Mouse (Mus musculus) forebrain, embryonic 15.5 days (tissue): ENCODE results near the gene Inhbe. TPM values are rescaled to one million over a fixed set of nuclear protein-coding genes. Genes with fewer than 3 reads are reported as not detected.

Source experiments
- ATAC-seq: fragments of 200-750 bp; cut with Nextera tagmentation; replicated peaks from 2 replicates; pipeline ENCODE4 v1.8.0; 2017; ENCODE audit warnings: mild to moderate bottlenecking, moderate TSS enrichment, moderate library complexity
- H3K27ac ChIP-seq: fragments of 300-500 bp; sonication (generic); replicated peaks from 2 replicates; pipeline ENCODE4 v1.5.1; 2015; ENCODE audit warnings: mild to moderate bottlenecking, inconsistent platforms
- H3K27me3 ChIP-seq: fragments of 300-500 bp; sonication (generic); 2 replicates; pipeline ENCODE4 v1.6.1; 2015; ENCODE audit warnings: inconsistent platforms
- H3K36me3 ChIP-seq: fragments of 300-500 bp; sonication (generic); 2 replicates; pipeline ENCODE4 v1.6.1; 2015; ENCODE audit warnings: mild to moderate bottlenecking, inconsistent platforms
- H3K4me1 ChIP-seq: fragments of 300-500 bp; sonication (generic); 2 replicates; pipeline ENCODE4 v1.6.1; 2015; ENCODE audit warnings: inconsistent platforms
- H3K4me2 ChIP-seq: fragments of 300-500 bp; sonication (generic); replicated peaks from 2 replicates; pipeline ENCODE4 v1.6.1; 2015; ENCODE audit warnings: mild to moderate bottlenecking, inconsistent platforms
- H3K4me3 ChIP-seq: fragments of 300-500 bp; sonication (generic); 2 replicates; pipeline ENCODE4 v1.5.1; 2015; ENCODE audit warnings: mild to moderate bottlenecking, inconsistent platforms
- H3K9ac ChIP-seq: fragments of 300-500 bp; sonication (generic); replicated peaks from 2 replicates; pipeline ENCODE4 v1.6.1; 2015; ENCODE audit warnings: mild to moderate bottlenecking, inconsistent platforms
- H3K9me3 ChIP-seq: fragments of 300-500 bp; sonication (generic); 2 replicates; pipeline ENCODE4 v1.6.1; 2016; ENCODE audit warnings: inconsistent platforms
- WGBS: fragments of 180-500 bp; shearing (Covaris S2); methylation state at CpG from one replicate; pipeline ENCODE4 v1.1.7; 2015; ENCODE audit warnings: mixed read lengths; 5-methylcytosine and 5-hydroxymethylcytosine counted together
- polyA plus RNA-seq: library from polyadenylated mRNA; unstranded; fragments of >200 nt; fragmentation: Nextera tagmentation; extraction: Ambion mirVana; gene quantifications from 2 replicates; pipeline ENCODE4 v1.2.1, GENCODE M21; 2015

Gene Inhbe
- polyA plus RNA-seq, 1 experiment from 2014 or later, result not detected

DNA sequence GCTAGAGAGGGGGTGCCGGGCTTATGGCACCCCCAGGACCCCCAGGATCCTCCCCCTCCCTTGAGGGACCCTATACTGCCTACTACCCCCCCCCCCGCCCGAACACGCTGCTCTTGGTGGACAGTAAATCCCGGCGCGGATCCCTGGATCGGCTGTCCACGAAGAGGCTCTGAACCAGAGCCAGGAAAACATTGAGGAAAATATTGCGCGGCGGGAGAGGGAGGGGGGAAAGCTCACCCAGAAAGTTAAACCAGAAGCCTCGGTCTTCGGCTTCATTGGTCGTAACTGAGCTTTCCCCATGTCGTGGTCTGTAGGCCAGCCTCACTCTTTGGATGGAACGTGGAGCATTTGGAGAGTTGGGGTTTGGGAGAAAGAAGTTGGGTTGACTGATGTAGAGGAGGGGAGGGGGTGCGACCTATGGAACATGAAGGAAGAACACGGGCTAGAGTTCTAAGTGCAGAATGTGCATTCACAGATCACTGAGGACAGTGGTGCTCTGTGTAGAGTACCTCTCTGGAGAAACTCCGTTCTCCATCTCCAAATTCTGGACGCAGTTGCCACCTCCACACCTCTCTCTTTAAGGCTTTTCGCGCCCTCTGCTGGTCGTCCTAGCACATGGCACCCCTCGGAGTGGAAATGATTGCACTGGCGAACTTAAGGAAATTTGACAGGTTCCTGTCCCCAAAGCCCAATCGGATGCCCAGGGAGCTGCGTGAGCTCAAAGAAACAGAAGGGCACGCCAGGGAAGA is 12.1 kb downstream of the Inhbe start, which contains the start of gene Gli1:
TSS of gene Gli1 (minus strand) at position 84 of the 749 bp plus-strand sequence.
- peak within 1 kb of the TSS; percentile 36 for H3K4me3 ChIP-seq
- H3K27me3 ChIP-seq, result peaks cover 25% of the 10 kb centered on the region
- H3K9ac ChIP-seq, result no peak within 1 kb of the TSS
- no peaks in the 10 kb centered on the region for H3K9me3 ChIP-seq
- H3K27ac ChIP-seq, result no peak within 1 kb of the TSS
- H3K4me2 ChIP-seq, result peak within 1 kb of the TSS; percentile 56
- under 1% methylated on average over 29 of the region's 29 CpGs for WGBS
- H3K36me3 ChIP-seq, result no peaks in the 10 kb centered on the region
- 0 out of 2 replicates have a peak, but pooled peaks have one; percentile 23 for ATAC-seq
- peaks cover 40% of the 10 kb centered on the region for H3K4me1 ChIP-seq

DNA sequence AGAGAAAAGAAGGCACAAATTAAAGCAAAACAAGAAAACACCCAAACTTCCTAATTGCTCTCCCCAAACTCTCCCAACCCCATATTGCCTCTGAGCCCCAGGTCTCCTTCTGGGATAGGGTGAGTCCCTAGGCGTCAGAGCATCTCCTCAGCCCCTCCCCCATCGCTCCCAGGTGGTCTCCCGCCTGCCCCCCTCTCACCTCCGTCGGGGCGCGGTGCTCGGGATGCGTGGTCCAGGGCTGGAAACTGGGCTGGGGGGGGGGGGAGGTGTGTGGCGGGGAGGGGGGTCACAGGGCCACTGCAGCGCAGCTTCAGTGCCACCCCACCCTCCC is 12.9 kb downstream of the Inhbe start:
- Histone ChIP-seq H3K4me2 (peak overlapping the region; percentile 56), H3K36me3 (no peaks in the 10 kb centered on the region), H3K27ac (no peak overlapping the region), H3K27me3 (peaks cover 25% of the 10 kb centered on the region), H3K4me3 (peak overlapping the region; percentile 36), H3K4me1 (peaks cover 40% of the 10 kb centered on the region), H3K9me3 (no peaks in the 10 kb centered on the region), H3K9ac (no peak overlapping the region)
- WGBS, result 0% methylated on average over 11 of the region's 11 CpGs
- ATAC-seq, result 0 out of 2 replicates have a peak, but pooled peaks have one; percentile 8

DNA sequence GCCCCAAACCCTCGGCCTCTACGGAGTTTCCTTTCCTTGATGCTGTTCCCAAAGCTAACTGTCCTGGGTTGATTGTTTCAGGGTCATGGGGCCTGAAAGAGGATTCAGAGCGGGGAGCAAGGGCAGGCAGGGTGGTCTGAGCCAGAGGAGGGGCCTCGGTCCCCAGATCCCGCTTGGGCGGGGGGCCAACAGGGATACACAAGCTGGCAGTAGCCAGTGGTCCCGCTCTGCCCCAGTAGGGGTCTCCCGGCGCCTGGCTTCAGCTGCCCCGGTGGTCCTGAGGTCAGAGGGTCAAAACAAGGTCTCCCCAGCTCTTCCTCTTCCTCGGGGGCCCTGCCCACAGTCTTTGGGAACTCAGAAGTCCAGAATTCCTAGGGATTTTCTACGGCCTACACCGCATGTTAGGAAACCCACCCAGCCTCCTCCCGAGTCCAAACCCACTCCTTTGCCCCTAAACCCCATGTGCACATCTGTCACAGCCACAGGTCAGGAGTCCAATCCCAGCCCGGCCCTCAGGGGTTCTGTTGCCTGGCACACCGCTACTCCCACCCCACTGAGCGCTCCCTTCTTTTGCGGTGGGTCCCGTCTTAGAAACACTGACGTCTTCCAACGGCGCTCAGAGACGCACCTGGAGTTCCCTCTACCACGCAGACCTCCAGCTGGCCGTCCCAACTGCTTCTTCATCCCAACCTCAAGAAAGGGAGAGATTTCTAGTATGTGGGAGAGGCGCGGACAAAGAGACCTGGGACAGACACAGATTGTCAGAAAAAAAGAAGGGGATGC is 13.4 kb downstream of the Inhbe start:
- no peak overlapping the region for H3K27ac ChIP-seq
- H3K9me3 ChIP-seq, result no peaks in the 10 kb centered on the region
- H3K4me2 ChIP-seq, result peak overlapping the region; percentile 56
- peak overlapping the region; percentile 36 for H3K4me3 ChIP-seq
- peaks cover 40% of the 10 kb centered on the region for H3K4me1 ChIP-seq
- peaks cover 25% of the 10 kb centered on the region for H3K27me3 ChIP-seq
- H3K9ac ChIP-seq, result peak overlapping the region; percentile 20; the same call in 1 of the 2 replicates
- WGBS, result 1% methylated on average over 27 of the region's 27 CpGs
- ATAC-seq, result no peak
- no peaks in the 10 kb centered on the region for H3K36me3 ChIP-seq

GRCm38 (mm10) chr10:127339683-127340576 is 14.3 kb downstream of the Inhbe start:
- no peaks in the 10 kb centered on the region for H3K9me3 ChIP-seq
- H3K4me2 ChIP-seq, result peak overlapping the region; percentile 56
- no peak overlapping the region for H3K27ac ChIP-seq
- H3K9ac ChIP-seq, result peak overlapping the region; percentile 20
- peak overlapping the region; percentile 36 for H3K4me3 ChIP-seq
- under 1% methylated on average over 42 of the region's 42 CpGs for WGBS
- peaks cover 40% of the 10 kb centered on the region for H3K4me1 ChIP-seq
- ATAC-seq, result peak; percentile 27; the same call in 1 of the 2 replicates
- H3K36me3 ChIP-seq, result no peaks in the 10 kb centered on the region
- H3K27me3 ChIP-seq, result peaks cover 25% of the 10 kb centered on the region

- Histone ChIP-seq H3K4me2 (peak overlapping the region; percentile 56), H3K9me3 (no peaks in the 10 kb centered on the region), H3K4me3 (peak overlapping the region; percentile 36), H3K9ac (peak overlapping the region; percentile 19; the same call in 1 of the 2 replicates), H3K4me1 (peaks cover 40% of the 10 kb centered on the region), H3K27ac (no peak overlapping the region), H3K36me3 (no peaks in the 10 kb centered on the region), H3K27me3 (peaks cover 25% of the 10 kb centered on the region)
- peak; percentile 76 for ATAC-seq
- under 1% methylated on average over 31 of the region's 31 CpGs for WGBS
Measured at GRCm38 (mm10) chr10:127338930-127339682, 15.1 kb downstream of the Inhbe start.

DNA sequence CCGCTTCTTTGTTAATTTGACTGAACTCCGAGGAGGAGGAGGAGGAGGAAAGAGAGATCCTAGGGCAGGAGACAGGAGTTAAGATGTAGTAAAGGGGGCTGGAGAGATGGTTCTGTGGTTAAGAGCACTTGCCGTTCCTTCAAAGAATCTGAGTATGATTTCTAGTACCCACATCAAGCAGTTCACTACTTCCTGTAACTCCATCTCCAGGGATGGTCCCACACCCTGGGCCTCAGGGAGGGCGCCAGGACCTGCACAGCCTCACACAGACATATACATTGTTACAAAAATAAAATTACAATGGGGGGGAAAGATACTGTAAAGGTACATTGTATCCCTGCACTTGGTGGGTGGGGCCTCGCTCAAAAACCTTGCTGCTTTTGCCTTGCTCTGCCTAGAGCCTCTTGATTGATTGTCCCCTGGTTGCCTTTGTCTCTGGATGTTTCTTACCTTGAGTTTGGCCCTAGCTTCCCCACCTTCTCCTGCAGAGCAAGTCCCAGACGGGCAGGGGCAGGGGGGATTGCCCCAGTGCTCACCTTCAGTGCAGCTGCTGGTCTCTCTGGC is 16.6 kb downstream of the Inhbe start:
- Histone ChIP-seq H3K36me3 (no peaks in the 10 kb centered on the region), H3K4me3 (no peak overlapping the region), H3K4me1 (peaks cover 40% of the 10 kb centered on the region), H3K27ac (no peak overlapping the region), H3K4me2 (no peak overlapping the region), H3K9ac (no peak overlapping the region), H3K27me3 (peaks cover 25% of the 10 kb centered on the region), H3K9me3 (no peaks in the 10 kb centered on the region)
- no peak for ATAC-seq
- WGBS, result 89% methylated on average over 6 of the region's 6 CpGs

GRCm38 (mm10) chr10:127336952-127337351 is 17.3 kb downstream of the Inhbe start:
- no peaks in the 10 kb centered on the region for H3K36me3 ChIP-seq
- no peak overlapping the region for H3K9ac ChIP-seq
- 78% methylated on average over 5 of the region's 5 CpGs for WGBS
- no peak overlapping the region for H3K27ac ChIP-seq
- H3K4me1 ChIP-seq, result peaks cover 36% of the 10 kb centered on the region
- no peaks in the 10 kb centered on the region for H3K9me3 ChIP-seq
- peaks cover 19% of the 10 kb centered on the region for H3K27me3 ChIP-seq
- H3K4me2 ChIP-seq, result no peak overlapping the region
- no peak for ATAC-seq
- no peak overlapping the region for H3K4me3 ChIP-seq

- no peak overlapping the region for H3K27ac ChIP-seq
- no peak overlapping the region for H3K4me3 ChIP-seq
- 61% methylated on average over 1 of the region's 1 CpGs for WGBS
Measured at GRCm38 (mm10) chr10:127335271-127335670, 18.9 kb downstream of the Inhbe start.

DNA sequence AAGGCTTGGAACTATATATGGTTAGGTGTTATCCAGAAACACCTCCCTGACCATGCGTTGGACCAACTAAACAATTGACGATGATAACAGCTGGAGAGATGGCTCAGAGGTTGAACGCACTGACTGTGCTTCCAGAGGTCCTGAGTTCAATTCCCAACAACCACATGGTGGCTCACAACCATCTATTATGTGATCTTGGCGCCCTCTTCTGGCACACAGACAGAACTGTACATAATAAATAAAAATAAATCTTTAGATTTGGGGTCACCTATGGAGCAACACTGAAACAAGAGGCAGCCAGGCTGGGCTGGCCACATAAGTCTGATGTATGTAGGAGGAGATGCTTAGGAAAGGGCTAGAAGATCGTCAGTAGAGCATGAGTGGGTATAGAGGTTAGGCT is 21.1 kb downstream of the Inhbe start:
- H3K9me3 ChIP-seq, result no peaks in the 10 kb centered on the region
- ATAC-seq, result no peak
- no peak overlapping the region for H3K4me3 ChIP-seq
- H3K4me2 ChIP-seq, result no peak overlapping the region
- H3K27me3 ChIP-seq, result peaks cover 15% of the 10 kb centered on the region
- peaks cover 3% of the 10 kb centered on the region; the same call in 1 of the 2 replicates for H3K4me1 ChIP-seq
- no peak overlapping the region for H3K9ac ChIP-seq
- no peak overlapping the region for H3K27ac ChIP-seq
- WGBS, result 65% methylated on average over 5 of the region's 5 CpGs
- no peaks in the 10 kb centered on the region for H3K36me3 ChIP-seq

More at GRCm38 (mm10) chr10:127335271-127335670, 18.9 kb downstream of the Inhbe start:
- no peak overlapping the region for H3K4me2 ChIP-seq
- H3K9me3 ChIP-seq, result no peaks in the 10 kb centered on the region
- no peak overlapping the region for H3K9ac ChIP-seq
- peaks cover 6% of the 10 kb centered on the region; the same call in 1 of the 2 replicates for H3K27me3 ChIP-seq
- ATAC-seq, result no peak
- H3K4me1 ChIP-seq, result peaks cover 20% of the 10 kb centered on the region
- H3K36me3 ChIP-seq, result no peaks in the 10 kb centered on the region

DNA sequence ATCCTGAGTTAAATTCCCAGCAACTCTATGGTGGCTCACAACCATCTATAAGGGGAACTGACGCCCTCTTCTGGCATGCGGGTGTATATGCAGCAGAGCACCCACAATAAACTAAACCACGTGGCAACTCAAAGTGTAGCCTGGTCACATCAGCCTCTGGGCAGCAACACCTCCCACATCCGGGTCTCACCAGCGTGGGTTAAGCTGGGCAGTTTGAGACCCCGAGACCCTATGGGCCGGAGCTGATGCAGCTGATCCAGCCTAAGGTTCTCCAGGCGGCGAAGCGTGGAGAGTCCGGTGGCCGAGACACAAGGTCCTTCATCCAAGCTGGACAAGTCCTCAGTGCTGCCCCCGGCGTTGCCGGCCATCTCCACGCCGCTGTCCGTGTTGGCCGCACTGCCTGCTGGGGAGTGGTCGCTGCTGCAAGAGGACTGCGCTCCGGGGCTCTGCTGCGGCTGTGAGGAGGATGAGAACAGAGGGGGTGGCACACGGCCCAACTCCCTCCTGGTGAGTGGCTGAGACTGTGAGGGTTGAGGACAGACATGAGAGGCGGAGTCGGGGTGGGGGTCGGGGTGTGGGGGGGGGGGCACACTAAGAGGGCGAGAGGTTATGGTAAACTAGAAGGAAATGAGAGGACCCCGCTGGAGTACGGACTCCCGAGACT is 21.9 kb downstream of the Inhbe start:
- peaks cover 22% of the 10 kb centered on the region for H3K27me3 ChIP-seq
- 22% methylated on average over 31 of the region's 31 CpGs for WGBS
- peak overlapping the region; percentile 43 for H3K4me2 ChIP-seq
- H3K9ac ChIP-seq, result peak overlapping the region; percentile 32; the same call in 1 of the 2 replicates
- H3K36me3 ChIP-seq, result no peaks in the 10 kb centered on the region
- H3K9me3 ChIP-seq, result no peaks in the 10 kb centered on the region
- ATAC-seq, result no peak; the same call in 1 of the 2 replicates
- H3K27ac ChIP-seq, result no peak overlapping the region
- H3K4me1 ChIP-seq, result peaks cover 3% of the 10 kb centered on the region; the same call in 1 of the 2 replicates
- H3K4me3 ChIP-seq, result peak overlapping the region; percentile 27
